Mouse (Mus musculus) forebrain, embryonic 15.5 days (tissue): Measurements from ENCODE around the gene Romo1. TPM values are rescaled to one million over a fixed set of nuclear protein-coding genes. Genes with fewer than 3 reads are reported as not detected.
"Not testable (repeated sequence)": the region's sequence is repeated elsewhere in the genome, so short reads cannot be mapped to it uniquely, and the experiment has no call there.

Source experiments
- ATAC-seq: fragments of 200-750 bp; cut with Nextera tagmentation; replicated peaks from 2 replicates; pipeline ENCODE4 v1.8.0; 2017; ENCODE audit warnings: mild to moderate bottlenecking, moderate TSS enrichment, moderate library complexity
- H3K27ac ChIP-seq: fragments of 300-500 bp; sonication (generic); replicated peaks from 2 replicates; pipeline ENCODE4 v1.5.1; 2015; ENCODE audit warnings: mild to moderate bottlenecking, inconsistent platforms
- H3K27me3 ChIP-seq: fragments of 300-500 bp; sonication (generic); 2 replicates; pipeline ENCODE4 v1.6.1; 2015; ENCODE audit warnings: inconsistent platforms
- H3K36me3 ChIP-seq: fragments of 300-500 bp; sonication (generic); 2 replicates; pipeline ENCODE4 v1.6.1; 2015; ENCODE audit warnings: mild to moderate bottlenecking, inconsistent platforms
- H3K4me1 ChIP-seq: fragments of 300-500 bp; sonication (generic); 2 replicates; pipeline ENCODE4 v1.6.1; 2015; ENCODE audit warnings: inconsistent platforms
- H3K4me2 ChIP-seq: fragments of 300-500 bp; sonication (generic); replicated peaks from 2 replicates; pipeline ENCODE4 v1.6.1; 2015; ENCODE audit warnings: mild to moderate bottlenecking, inconsistent platforms
- H3K4me3 ChIP-seq: fragments of 300-500 bp; sonication (generic); 2 replicates; pipeline ENCODE4 v1.5.1; 2015; ENCODE audit warnings: mild to moderate bottlenecking, inconsistent platforms
- H3K9ac ChIP-seq: fragments of 300-500 bp; sonication (generic); replicated peaks from 2 replicates; pipeline ENCODE4 v1.6.1; 2015; ENCODE audit warnings: mild to moderate bottlenecking, inconsistent platforms
- H3K9me3 ChIP-seq: fragments of 300-500 bp; sonication (generic); 2 replicates; pipeline ENCODE4 v1.6.1; 2016; ENCODE audit warnings: inconsistent platforms
- WGBS: fragments of 180-500 bp; shearing (Covaris S2); methylation state at CpG from one replicate; pipeline ENCODE4 v1.1.7; 2015; ENCODE audit warnings: mixed read lengths; 5-methylcytosine and 5-hydroxymethylcytosine counted together
- polyA plus RNA-seq: library from polyadenylated mRNA; unstranded; fragments of >200 nt; fragmentation: Nextera tagmentation; extraction: Ambion mirVana; gene quantifications from 2 replicates; pipeline ENCODE4 v1.2.1, GENCODE M21; 2015

The Romo1 gene
- polyA plus RNA-seq = 363 and 422 TPM in 2 replicates

DNA sequence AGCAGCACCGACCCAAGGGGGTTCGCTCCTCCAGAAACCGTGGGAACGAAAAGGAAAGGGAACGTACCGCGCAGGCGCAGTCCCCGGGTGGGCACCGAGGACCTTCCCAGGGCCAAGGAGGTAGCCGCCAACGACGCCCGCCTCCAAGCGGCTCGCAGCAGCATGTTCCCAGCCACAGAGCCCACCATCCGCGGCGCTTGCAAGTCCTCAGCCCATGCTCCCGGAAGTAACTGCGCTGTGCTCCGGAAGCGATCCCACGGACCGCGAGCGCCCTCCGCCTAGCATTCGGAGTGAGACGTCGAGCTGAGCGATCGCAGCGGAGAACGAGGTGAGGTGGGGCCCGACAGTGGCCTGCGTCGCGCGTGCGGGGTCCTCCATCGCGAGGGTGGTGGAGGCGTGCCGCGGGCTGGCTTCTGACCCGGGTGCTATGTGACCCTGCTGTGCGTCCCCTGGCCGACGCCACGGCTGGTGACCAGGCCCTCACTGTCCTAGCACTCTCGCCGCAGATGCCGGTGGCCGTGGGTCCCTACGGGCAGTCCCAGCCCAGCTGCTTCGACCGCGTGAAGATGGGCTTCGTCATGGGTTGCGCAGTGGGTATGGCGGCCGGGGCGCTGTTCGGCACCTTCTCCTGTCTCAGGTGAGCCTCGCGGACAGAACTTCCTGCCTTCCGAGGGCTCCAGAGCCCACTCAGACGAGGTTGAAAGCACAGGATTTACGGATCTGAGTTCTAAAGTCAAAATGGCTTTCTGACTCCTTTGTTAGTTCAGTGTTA lies at the start of gene Romo1, which contains the start of gene Nfs1:
Gene Romo1, plus strand, starts transcription at position 87 of the 772 bp plus-strand sequence.
Gene Nfs1, minus strand, starts transcription at position 234 of the 772 bp plus-strand sequence.
- peak within 1 kb of the TSS; percentile 86 for H3K4me3 ChIP-seq
- H3K27me3 ChIP-seq = no peaks in the 10 kb centered on the region
- peak within 1 kb of the TSS; percentile 94 for H3K27ac ChIP-seq
- peak within 1 kb of the TSS; percentile 71 for H3K4me2 ChIP-seq
- peaks cover 30% of the 10 kb centered on the region for H3K36me3 ChIP-seq
- under 1% methylated on average over 68 of the region's 70 CpGs for WGBS
- H3K9ac ChIP-seq = peak within 1 kb of the TSS; percentile 79
- peaks cover 21% of the 10 kb centered on the region for H3K4me1 ChIP-seq
- H3K9me3 ChIP-seq = no peaks in the 10 kb centered on the region
- ATAC-seq = peak; percentile 99

GRCm38 (mm10) chr2:156110627-156111357 lies 33.0 kb upstream of the Romo1 start:
- WGBS = under 1% methylated on average over 16 of the region's 16 CpGs
- peak; percentile 70 for ATAC-seq
- Histone ChIP-seq H3K27ac (peak overlapping the region; percentile 94), H3K36me3 (no peaks in the 10 kb centered on the region), H3K4me2 (peak overlapping the region; percentile 53), H3K4me1 (peaks cover 25% of the 10 kb centered on the region), H3K9ac (peak overlapping the region; percentile 97), H3K4me3 (peak overlapping the region; percentile 98), H3K27me3 (no peaks in the 10 kb centered on the region), H3K9me3 (no peaks in the 10 kb centered on the region)

GRCm38 (mm10) chr2:156111358-156112079 lies 32.3 kb upstream of the Romo1 start, which contains the start of the genes Cpne1 and Rbm12:
Cpne1 (minus strand) TSS chr2:156111965.
Rbm12 (minus strand) TSS chr2:156111978.
- H3K4me2 ChIP-seq = peak within 1 kb of the TSS; percentile 53
- no peaks in the 10 kb centered on the region for H3K36me3 ChIP-seq
- H3K27me3 ChIP-seq = no peaks in the 10 kb centered on the region
- peak within 1 kb of the TSS; percentile 98 for H3K4me3 ChIP-seq
- peak; percentile 96 for ATAC-seq
- peak within 1 kb of the TSS; percentile 97 for H3K9ac ChIP-seq
- WGBS = under 1% methylated on average over 74 of the region's 74 CpGs
- H3K27ac ChIP-seq = peak within 1 kb of the TSS; percentile 94
- no peaks in the 10 kb centered on the region for H3K9me3 ChIP-seq
- peaks cover 24% of the 10 kb centered on the region for H3K4me1 ChIP-seq

- H3K27me3 ChIP-seq, H3K36me3 ChIP-seq, H3K9me3 ChIP-seq, ATAC-seq: not testable (repeated sequence)
- Histone ChIP-seq H3K4me1 (peaks cover 20% of the 10 kb centered on the region), H3K4me3 (peak overlapping the region; percentile 98), H3K9ac (peak overlapping the region; percentile 97), H3K27ac (peak overlapping the region; percentile 94), H3K4me2 (peak overlapping the region; percentile 53)
- 24% methylated on average over 5 of the region's 5 CpGs for WGBS
Observed at GRCm38 (mm10) chr2:156112080-156112423, 31.8 kb upstream of the Romo1 start.

DNA sequence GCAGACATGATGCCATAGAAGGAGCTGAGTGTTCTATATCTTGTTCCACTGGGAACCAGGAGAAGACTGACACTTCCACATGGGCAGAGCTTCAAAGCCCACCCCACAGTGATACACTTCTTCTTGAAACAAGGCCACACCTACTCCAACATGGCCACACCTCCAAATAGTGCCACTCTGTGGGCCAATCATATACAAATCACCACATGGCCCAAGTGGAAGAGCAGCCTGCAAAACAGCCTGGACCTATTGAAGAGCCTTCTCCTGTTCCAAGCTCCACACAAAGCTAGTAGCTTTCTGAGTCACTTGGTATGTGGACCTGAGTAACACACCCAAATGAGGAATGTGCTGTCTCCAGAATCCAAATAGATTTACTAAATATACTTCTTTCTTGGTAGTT lies 24.3 kb upstream of the Romo1 start:
- Histone ChIP-seq H3K27me3 (no peaks in the 10 kb centered on the region), H3K27ac (no peak overlapping the region), H3K36me3 (0 out of 2 replicates have a peak, but pooled peaks cover 4% of the 10 kb centered on the region), H3K9me3 (no peaks in the 10 kb centered on the region), H3K4me1 (no peaks in the 10 kb centered on the region), H3K9ac (no peak overlapping the region), H3K4me2 (no peak overlapping the region), H3K4me3 (no peak overlapping the region)
- no peak for ATAC-seq

DNA sequence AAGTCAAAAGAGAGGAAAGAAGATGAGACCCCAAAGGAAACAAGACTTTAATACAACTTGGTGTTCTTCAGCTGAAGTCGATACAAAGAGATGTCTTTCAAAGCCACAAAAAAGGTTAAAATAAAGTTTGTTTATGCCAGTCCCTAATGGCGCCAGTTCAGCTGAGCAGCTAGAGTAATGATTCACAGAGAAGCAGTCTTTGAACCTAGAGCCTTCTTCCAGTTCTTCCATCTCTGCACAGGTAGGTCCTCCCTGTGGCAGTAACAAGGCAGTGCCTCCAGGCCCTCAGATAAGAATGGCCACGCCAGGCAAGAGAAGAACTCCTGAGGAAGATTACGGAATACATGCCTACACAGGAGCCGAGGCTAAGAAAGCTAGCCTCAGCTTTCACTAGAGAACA lies 20.1 kb upstream of the Romo1 start:
- no peak for ATAC-seq
- no peaks in the 10 kb centered on the region for H3K4me1 ChIP-seq
- H3K4me3 ChIP-seq = no peak overlapping the region
- H3K36me3 ChIP-seq = peaks cover 9% of the 10 kb centered on the region; the same call in 1 of the 2 replicates
- no peaks in the 10 kb centered on the region for H3K9me3 ChIP-seq
- H3K4me2 ChIP-seq = no peak overlapping the region
- WGBS = 90% methylated on average over 5 of the region's 5 CpGs
- no peak overlapping the region for H3K9ac ChIP-seq
- no peak overlapping the region for H3K27ac ChIP-seq
- no peaks in the 10 kb centered on the region for H3K27me3 ChIP-seq

- Histone ChIP-seq H3K36me3 (peaks cover 15% of the 10 kb centered on the region), H3K27ac (no peak within 1 kb of the TSS), H3K9me3 (no peaks in the 10 kb centered on the region), H3K27me3 (no peaks in the 10 kb centered on the region), H3K9ac (no peak within 1 kb of the TSS), H3K4me2 (no peak within 1 kb of the TSS), H3K4me3 (no peak within 1 kb of the TSS), H3K4me1 (no peaks in the 10 kb centered on the region)
- WGBS = 98% methylated on average over 5 of the region's 5 CpGs
- no peak for ATAC-seq
Observed at GRCm38 (mm10) chr2:156126992-156127391, 16.8 kb upstream of the Romo1 start, which contains the start of gene Gm28036. Gm28036 (minus strand) TSS chr2:156127092.

- WGBS = 87% methylated on average over 5 of the region's 5 CpGs
- Histone ChIP-seq H3K4me3 (no peak overlapping the region), H3K27me3 (no peaks in the 10 kb centered on the region), H3K9ac (no peak overlapping the region), H3K9me3 (no peaks in the 10 kb centered on the region), H3K36me3 (peaks cover 6% of the 10 kb centered on the region; the same call in 1 of the 2 replicates), H3K4me2 (no peak overlapping the region), H3K27ac (no peak overlapping the region), H3K4me1 (no peaks in the 10 kb centered on the region)
- ATAC-seq = no peak
Observed at GRCm38 (mm10) chr2:156134161-156134560, 9.7 kb upstream of the Romo1 start.

DNA sequence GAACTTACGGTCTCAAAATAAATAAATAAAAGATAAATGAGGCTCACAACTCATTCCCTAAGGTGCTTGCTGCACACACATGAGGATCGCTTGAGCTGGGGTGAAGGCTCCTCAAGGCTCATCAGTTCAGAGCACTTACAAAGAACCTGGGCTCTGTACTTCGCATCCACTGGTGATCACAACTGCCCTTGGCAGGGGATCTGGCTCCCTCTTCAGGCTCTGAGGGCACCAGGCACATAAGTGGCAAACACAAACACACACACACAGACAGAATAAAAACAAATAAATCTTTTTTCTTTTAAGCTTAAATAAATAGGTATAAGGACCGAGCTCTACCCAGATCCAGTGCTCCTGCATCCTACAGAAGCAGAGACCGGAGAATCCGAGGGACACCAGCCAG lies 8.1 kb upstream of the Romo1 start:
- H3K27ac ChIP-seq = no peak overlapping the region
- H3K36me3 ChIP-seq = peaks cover 6% of the 10 kb centered on the region; the same call in 1 of the 2 replicates
- no peak overlapping the region for H3K4me3 ChIP-seq
- no peak overlapping the region for H3K9ac ChIP-seq
- 90% methylated on average over 6 of the region's 6 CpGs for WGBS
- H3K27me3 ChIP-seq = no peaks in the 10 kb centered on the region
- H3K4me2 ChIP-seq = no peak overlapping the region
- no peaks in the 10 kb centered on the region for H3K9me3 ChIP-seq
- H3K4me1 ChIP-seq = no peaks in the 10 kb centered on the region
- ATAC-seq = no peak

DNA sequence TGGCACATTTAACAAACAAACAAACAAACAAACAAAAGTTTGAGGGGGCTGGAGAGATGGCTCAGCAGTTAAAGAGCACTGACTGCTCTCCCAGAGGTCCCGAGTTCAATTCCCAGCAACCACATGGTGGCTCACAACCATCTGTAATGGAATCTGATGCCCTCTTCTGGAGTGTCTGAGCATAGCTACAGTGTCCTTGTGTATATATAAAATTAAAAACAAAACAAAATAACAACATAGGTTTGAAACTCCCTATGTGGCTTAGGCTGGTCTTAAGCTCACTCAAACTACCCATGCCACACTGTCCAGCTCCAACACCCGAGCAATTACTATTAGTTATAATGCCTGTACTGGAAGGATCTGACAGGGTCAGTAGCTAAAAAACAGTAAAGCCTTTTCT lies 1.0 kb upstream of the Romo1 start:
- Histone ChIP-seq H3K36me3 (peaks cover 18% of the 10 kb centered on the region), H3K9ac (peak overlapping the region; percentile 79; the same call in 1 of the 2 replicates)

DNA sequence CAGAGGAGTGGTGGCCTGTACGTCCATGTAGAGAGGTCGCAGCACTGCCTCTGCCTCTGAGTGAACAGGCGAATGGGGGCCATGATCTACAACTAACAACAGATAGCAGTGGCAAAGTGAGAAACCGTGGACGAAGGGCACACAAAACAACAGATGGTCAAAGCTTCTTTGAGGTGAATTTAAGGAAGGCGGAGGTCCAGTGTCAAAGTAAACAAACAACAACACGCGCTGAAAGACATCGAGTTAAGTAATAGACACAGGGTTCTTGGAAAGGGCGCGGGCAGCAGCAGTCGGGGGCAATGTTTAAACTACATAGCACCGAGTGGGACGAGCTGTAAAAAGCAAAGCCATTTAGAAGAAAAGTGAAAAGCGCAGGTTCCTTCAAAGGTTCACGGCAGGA lies 472 bp upstream of the Romo1 start:
- peaks cover 21% of the 10 kb centered on the region for H3K4me1 ChIP-seq
- H3K27ac ChIP-seq = peak overlapping the region; percentile 94
- no peaks in the 10 kb centered on the region for H3K9me3 ChIP-seq
- 2% methylated on average over 16 of the region's 16 CpGs for WGBS
- H3K4me3 ChIP-seq = peak overlapping the region; percentile 86
- H3K27me3 ChIP-seq = no peaks in the 10 kb centered on the region
- H3K9ac ChIP-seq = peak overlapping the region; percentile 79
- H3K4me2 ChIP-seq = peak overlapping the region; percentile 71
- peaks cover 23% of the 10 kb centered on the region for H3K36me3 ChIP-seq
- no peak for ATAC-seq

More for the DNA sequence above, 1.0 kb upstream of the Romo1 start:
- H3K9me3 ChIP-seq = no peaks in the 10 kb centered on the region
- peaks cover 21% of the 10 kb centered on the region for H3K4me1 ChIP-seq
- no peak for ATAC-seq
- H3K27me3 ChIP-seq = no peaks in the 10 kb centered on the region
- 89% methylated on average over 2 of the region's 2 CpGs for WGBS
- peak overlapping the region; percentile 86 for H3K4me3 ChIP-seq
- peak overlapping the region; percentile 71 for H3K4me2 ChIP-seq
- H3K27ac ChIP-seq = peak overlapping the region; percentile 94; the same call in 1 of the 2 replicates
